Mouse (Mus musculus) ovary, postnatal 10 days (tissue): Measurements from ENCODE around the gene Hoxb9.

Source experiments
- DNase-seq: peaks from one replicate; pipeline ENCODE4 v3.0.0; 2022; ENCODE audit warnings: low spot score

Gene Hoxb9

GRCm38 (mm10) chr11:96298895-96299667 lies 27.8 kb downstream of the Hoxb9 start:
- no peak for DNase-seq

- no peak for DNase-seq
These were observed 28.5 kb downstream of the Hoxb9 start for GRCm38 (mm10) chr11:96299781-96300180.

GRCm38 (mm10) chr11:96300354-96301063 lies 29.3 kb downstream of the Hoxb9 start:
- no peak for DNase-seq

- DNase-seq = no peak
These were observed 29.8 kb downstream of the Hoxb9 start for GRCm38 (mm10) chr11:96301064-96301431.

GRCm38 (mm10) chr11:96301837-96302236 lies 30.6 kb downstream of the Hoxb9 start:
- DNase-seq = no peak

- no peak for DNase-seq
These were observed 31.3 kb downstream of the Hoxb9 start for GRCm38 (mm10) chr11:96302381-96303150.

- DNase-seq = no peak
These were observed 32.2 kb downstream of the Hoxb9 start, which contains the start of gene Hoxb5 for GRCm38 (mm10) chr11:96303151-96304099. Hoxb5 (plus strand) TSS chr11:96303336.

- DNase-seq = no peak
These were observed 33.3 kb downstream of the Hoxb9 start for GRCm38 (mm10) chr11:96304381-96305195.

GRCm38 (mm10) chr11:96305505-96306182 lies 34.4 kb downstream of the Hoxb9 start:
- no peak for DNase-seq

- no peak for DNase-seq
These were observed 35.1 kb downstream of the Hoxb9 start for GRCm38 (mm10) chr11:96306183-96306907.

GRCm38 (mm10) chr11:96306908-96307269 lies 35.6 kb downstream of the Hoxb9 start:
- DNase-seq = no peak

GRCm38 (mm10) chr11:96308763-96309162 lies 37.5 kb downstream of the Hoxb9 start:
- DNase-seq = no peak

GRCm38 (mm10) chr11:96309288-96309687 lies 38.0 kb downstream of the Hoxb9 start:
- no peak for DNase-seq

- DNase-seq = no peak
These were observed 39.1 kb downstream of the Hoxb9 start for GRCm38 (mm10) chr11:96310183-96310938.

GRCm38 (mm10) chr11:96311097-96311496 lies 39.8 kb downstream of the Hoxb9 start:
- no peak for DNase-seq

GRCm38 (mm10) chr11:96311520-96312417 lies 40.5 kb downstream of the Hoxb9 start:
- DNase-seq = no peak

- no peak for DNase-seq
These were observed 41.9 kb downstream of the Hoxb9 start for GRCm38 (mm10) chr11:96313134-96313533.
